Mouse (Mus musculus): Measurements from ENCODE around the gene Cenpf. TPM values are rescaled to one million over a fixed set of nuclear protein-coding genes. Genes with fewer than 3 reads are reported as not detected.

Cenpf gene
- polyA plus RNA-seq, 1 experiment from 2014 or later = 56.3 TPM

DNA sequence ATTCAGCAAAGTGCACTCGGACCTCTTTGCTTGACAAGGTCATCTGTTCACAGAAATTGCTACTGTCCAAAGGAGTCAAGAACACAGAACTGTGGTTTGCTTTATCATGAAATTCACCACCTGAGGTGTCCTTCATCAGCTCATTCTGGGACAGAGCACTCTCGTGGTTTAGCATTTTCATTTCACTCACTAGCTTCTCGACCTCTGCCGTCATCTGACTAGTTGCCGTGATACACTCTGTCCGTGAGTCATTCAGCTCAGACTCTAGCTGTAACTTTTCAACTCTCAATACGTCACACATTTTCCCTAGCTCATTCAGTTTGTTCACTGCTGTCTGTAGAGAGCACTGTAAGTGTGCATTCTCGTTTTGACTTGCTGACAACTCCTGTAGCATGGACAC lies 30.5 kb downstream of the Cenpf start:
- Histone ChIP-seq H3K9me3 (no peaks in the 10 kb centered on the region), H3K4me2 (replicated peaks) (no peak overlapping the region), H3K4me3 (no peak overlapping the region), H3K9ac (replicated peaks) (no peak overlapping the region), H3K36me3 (peaks cover 28% of the 10 kb centered on the region), H3K4me1 (no peaks in the 10 kb centered on the region), H3K27me3 (no peaks in the 10 kb centered on the region), H3K27ac (replicated peaks) (no peak overlapping the region)
- 88% methylated on average over 8 of the region's 8 CpGs for WGBS
- no peak for ATAC-seq (replicated peaks)

DNA sequence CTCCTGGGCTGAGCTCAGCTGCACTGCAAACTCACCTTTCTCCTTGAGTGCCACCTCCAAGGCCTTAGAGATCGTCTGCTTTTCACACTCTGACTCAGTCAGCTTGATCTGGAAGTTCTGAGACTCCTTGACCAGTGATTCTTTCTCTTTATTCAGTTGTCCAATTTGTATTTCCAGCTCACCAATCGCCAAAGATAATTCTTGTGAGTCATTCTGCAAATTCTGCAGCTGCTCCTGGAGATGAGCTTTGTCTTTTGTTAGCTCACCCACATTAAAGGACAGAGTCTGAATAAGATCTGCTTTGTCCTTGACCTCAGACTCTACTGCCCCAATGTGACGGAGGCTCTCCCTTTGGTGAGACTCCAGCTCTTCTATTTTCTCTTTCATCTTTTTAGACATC lies 34.1 kb downstream of the Cenpf start:
- 91% methylated on average over 3 of the region's 3 CpGs for WGBS
- Histone ChIP-seq H3K36me3 (peaks cover 29% of the 10 kb centered on the region), H3K4me1 (no peaks in the 10 kb centered on the region), H3K9ac (replicated peaks) (no peak overlapping the region), H3K27me3 (no peaks in the 10 kb centered on the region), H3K27ac (replicated peaks) (no peak overlapping the region), H3K4me2 (replicated peaks) (no peak overlapping the region), H3K9me3 (no peaks in the 10 kb centered on the region), H3K4me3 (no peak overlapping the region)
- ATAC-seq (replicated peaks) = no peak

DNA sequence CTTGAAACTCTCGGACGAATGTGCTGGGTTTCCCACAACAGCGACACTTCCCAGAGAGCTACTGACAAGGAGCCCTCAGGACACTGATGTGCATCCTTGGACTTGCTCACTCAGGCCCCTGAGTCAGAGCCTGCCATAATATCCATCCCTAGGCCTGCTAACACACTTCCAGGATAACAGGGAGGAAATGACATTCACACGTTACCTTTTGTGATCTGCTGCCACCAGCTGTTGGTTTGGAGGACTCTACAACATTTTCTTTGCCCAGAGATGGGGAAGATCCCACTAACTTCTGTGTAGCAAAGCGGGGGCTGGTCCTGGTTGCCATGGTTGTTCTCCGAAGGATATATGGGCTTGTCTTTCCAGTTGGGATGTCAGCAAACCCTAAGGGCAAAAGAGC lies 41.3 kb downstream of the Cenpf start:
- no peak overlapping the region for H3K4me2 ChIP-seq (replicated peaks)
- peaks cover 3% of the 10 kb centered on the region; the same call in 1 of the 2 replicates for H3K36me3 ChIP-seq
- 86% methylated on average over 6 of the region's 6 CpGs for WGBS
- H3K4me1 ChIP-seq = peaks cover 13% of the 10 kb centered on the region
- no peak overlapping the region for H3K27ac ChIP-seq (replicated peaks)
- H3K9me3 ChIP-seq = no peaks in the 10 kb centered on the region
- no peak overlapping the region for H3K4me3 ChIP-seq
- no peak for ATAC-seq (replicated peaks)
- H3K9ac ChIP-seq (replicated peaks) = no peak overlapping the region
- no peaks in the 10 kb centered on the region for H3K27me3 ChIP-seq

DNA sequence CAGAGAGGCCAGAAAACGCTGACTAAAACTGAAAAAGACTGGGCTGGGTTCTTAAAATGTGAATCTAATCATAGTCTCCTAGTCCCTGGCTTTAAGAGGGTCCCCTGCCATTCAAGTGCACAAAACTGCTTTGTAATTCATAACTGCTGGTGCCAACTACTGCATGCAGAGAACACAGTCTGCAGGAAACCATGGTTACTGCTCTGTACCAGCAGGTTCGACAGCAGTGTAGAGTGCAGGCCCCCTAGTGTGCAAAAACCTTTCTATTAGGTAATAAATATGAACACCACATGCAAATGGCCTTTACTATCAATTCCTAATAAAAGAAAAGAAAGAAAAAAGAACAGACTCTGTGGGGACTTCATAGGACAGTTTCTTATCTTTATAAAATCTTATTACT lies 42.5 kb downstream of the Cenpf start:
- Histone ChIP-seq H3K36me3 (peaks cover 3% of the 10 kb centered on the region; the same call in 1 of the 2 replicates), H3K27ac (replicated peaks) (peak overlapping the region; percentile 84), H3K4me3 (no peak overlapping the region), H3K9ac (replicated peaks) (no peak overlapping the region), H3K4me2 (replicated peaks) (no peak overlapping the region), H3K9me3 (no peaks in the 10 kb centered on the region), H3K4me1 (peaks cover 13% of the 10 kb centered on the region), H3K27me3 (no peaks in the 10 kb centered on the region)
- 13% methylated on average over 2 of the region's 2 CpGs for WGBS
- peak; percentile 96 for ATAC-seq (replicated peaks)

DNA sequence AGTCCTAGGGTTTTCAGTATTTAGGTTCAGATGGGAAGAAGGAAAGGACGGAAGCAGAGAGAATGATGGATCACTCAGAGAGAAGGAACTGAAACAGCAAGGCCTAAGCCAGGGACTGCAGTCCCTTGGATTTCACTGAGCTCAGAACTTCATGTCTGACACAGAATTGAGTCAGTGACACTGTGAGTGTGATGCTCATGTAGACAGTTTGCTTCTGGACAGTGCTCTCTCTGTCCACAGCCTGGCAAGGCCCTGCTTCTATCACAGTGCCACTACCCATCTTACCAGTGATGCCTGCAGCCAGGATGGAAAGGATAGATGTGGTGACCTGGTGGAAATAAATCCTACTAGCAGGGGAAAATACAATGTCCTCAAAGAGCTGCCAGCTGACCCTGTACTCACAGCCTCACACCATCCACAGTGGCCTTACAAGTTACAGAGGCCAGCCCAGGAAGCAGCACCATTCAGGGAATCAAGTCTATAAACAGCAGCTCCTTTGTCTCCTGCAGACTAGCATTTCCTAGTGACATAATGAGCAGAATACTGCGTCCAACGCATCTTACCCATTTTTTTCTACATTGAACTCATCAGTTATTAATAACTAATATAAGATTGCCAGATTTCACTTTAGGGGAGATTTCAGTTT lies 43.1 kb downstream of the Cenpf start:
- H3K27ac ChIP-seq (replicated peaks) = peak overlapping the region; percentile 84
- H3K4me1 ChIP-seq = peaks cover 13% of the 10 kb centered on the region
- peak; percentile 81 for ATAC-seq (replicated peaks)
- H3K9me3 ChIP-seq = no peaks in the 10 kb centered on the region
- H3K4me3 ChIP-seq = no peak overlapping the region
- 47% methylated on average over 3 of the region's 3 CpGs for WGBS
- H3K9ac ChIP-seq (replicated peaks) = no peak overlapping the region; the same call in 1 of the 2 replicates
- H3K4me2 ChIP-seq (replicated peaks) = no peak overlapping the region
- peaks cover 3% of the 10 kb centered on the region; the same call in 1 of the 2 replicates for H3K36me3 ChIP-seq
- no peaks in the 10 kb centered on the region for H3K27me3 ChIP-seq

DNA sequence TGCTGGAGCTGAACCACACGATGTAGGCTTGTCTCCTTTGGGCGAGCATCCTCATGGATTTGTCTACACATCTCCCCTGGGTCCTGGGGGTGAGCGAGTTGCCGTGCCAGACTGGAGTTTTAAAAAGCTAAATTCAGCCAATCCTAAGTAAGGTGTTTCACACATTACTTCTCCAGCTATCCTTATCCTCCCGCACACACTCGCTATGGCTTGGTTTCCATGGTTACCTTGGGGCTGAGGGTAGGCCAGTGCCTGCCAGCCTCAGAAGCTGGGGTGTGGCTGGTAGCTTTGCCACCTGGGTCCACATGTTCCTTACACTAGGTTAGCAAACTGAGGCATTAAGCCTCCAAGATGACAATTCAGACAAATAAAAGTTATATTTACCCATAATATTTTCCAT lies 48.3 kb downstream of the Cenpf start:
- WGBS = 76% methylated on average over 6 of the region's 6 CpGs
- H3K9me3 ChIP-seq = no peaks in the 10 kb centered on the region
- H3K36me3 ChIP-seq = no peaks in the 10 kb centered on the region
- H3K4me3 ChIP-seq = no peak overlapping the region
- H3K27me3 ChIP-seq = no peaks in the 10 kb centered on the region
- no peak overlapping the region for H3K9ac ChIP-seq (replicated peaks)
- no peak overlapping the region for H3K4me2 ChIP-seq (replicated peaks)
- peaks cover 4% of the 10 kb centered on the region for H3K4me1 ChIP-seq
- ATAC-seq (replicated peaks) = no peak
- no peak overlapping the region for H3K27ac ChIP-seq (replicated peaks)

DNA sequence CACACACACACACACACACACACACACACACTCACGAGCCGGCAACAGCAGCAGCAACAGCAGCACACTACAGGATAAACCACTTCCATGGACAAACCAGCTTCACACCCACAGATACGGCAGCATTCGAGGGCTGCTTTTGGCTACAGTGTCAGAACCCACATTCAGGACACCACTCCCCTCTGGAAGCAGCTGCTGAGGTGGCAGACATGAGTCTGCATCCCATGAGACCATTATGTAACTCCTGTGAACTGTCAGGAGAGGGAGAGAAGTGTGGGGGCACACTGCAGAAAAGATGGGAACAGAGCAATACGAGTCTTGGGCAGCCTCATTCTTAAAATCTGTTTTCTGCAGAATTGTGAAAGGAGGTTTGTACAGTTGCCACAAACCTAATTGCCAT lies 54.1 kb downstream of the Cenpf start:
- ATAC-seq (replicated peaks) = no peak
- no peaks in the 10 kb centered on the region for H3K27me3 ChIP-seq
- no peaks in the 10 kb centered on the region for H3K9me3 ChIP-seq
- H3K4me2 ChIP-seq (replicated peaks) = no peak overlapping the region
- no peak overlapping the region for H3K4me3 ChIP-seq
- 83% methylated on average over 5 of the region's 5 CpGs for WGBS
- no peak overlapping the region for H3K27ac ChIP-seq (replicated peaks)
- no peak overlapping the region for H3K9ac ChIP-seq (replicated peaks)
- H3K4me1 ChIP-seq = peaks cover 8% of the 10 kb centered on the region; the same call in 1 of the 2 replicates
- no peaks in the 10 kb centered on the region for H3K36me3 ChIP-seq

DNA sequence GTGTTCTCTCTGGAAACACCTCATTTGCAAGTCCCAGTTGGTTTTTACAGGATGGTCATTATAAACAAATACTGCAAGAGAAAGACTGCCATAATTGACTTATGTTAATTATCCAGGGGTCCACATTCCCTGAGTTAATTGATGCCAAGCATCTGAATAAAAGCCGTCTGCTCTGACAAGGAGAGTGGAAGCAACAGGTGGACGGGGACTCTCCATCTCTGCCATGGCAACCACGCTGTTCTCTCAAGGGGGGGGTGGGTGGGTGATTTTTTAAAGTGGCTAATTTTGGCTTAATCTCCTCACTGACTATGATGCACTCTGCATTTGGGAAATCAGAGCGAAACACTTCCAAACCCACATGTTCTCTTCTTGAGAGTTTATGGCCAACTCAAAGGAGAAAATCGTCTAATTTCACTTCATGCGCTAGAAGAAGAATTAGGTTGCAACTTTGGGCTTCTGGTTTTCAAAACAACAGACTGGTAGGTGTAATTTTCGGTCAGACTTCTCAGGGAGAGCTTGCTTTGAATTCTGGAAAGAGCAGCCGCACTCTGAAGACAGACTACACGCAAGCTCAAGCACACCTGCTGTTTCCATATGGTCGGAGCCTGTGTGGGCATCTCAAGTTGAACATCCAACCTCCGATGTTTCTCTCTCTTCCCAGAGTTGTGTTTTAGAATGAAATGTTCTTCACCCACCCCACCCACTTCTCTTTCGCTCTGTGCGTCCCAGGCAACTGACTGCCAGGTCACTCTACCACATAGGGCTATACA lies 55.8 kb downstream of the Cenpf start:
- Histone ChIP-seq H3K36me3 (no peaks in the 10 kb centered on the region), H3K9ac (replicated peaks) (no peak overlapping the region), H3K4me1 (peaks cover 8% of the 10 kb centered on the region; the same call in 1 of the 2 replicates), H3K4me2 (replicated peaks) (no peak overlapping the region), H3K27me3 (no peaks in the 10 kb centered on the region), H3K27ac (replicated peaks) (no peak overlapping the region), H3K4me3 (no peak overlapping the region), H3K9me3 (no peaks in the 10 kb centered on the region)
- no peak for ATAC-seq (replicated peaks)
- WGBS = 58% methylated on average over 13 of the region's 13 CpGs

DNA sequence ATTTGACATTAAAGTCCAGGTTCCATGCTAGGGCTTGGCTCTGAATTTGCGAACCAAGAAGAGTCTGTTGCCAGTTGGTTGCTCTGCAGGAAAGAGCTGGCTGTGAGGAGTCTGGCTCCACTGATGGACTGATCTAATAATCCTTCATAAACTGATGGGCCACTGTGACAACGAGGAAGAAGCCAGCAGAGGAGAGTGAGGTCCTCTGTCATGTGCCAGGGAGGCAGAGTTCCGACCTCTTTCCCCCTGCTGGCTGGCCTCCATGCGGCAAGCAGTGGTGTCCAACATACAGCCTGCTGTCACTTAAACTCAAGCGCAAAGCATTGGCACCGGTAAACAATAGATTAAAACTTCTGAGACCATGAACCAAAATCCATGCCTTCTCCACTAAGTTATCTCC lies 57.9 kb downstream of the Cenpf start:
- Histone ChIP-seq H3K4me2 (replicated peaks) (no peak overlapping the region), H3K4me1 (peaks cover 8% of the 10 kb centered on the region; the same call in 1 of the 2 replicates), H3K9ac (replicated peaks) (no peak overlapping the region), H3K4me3 (no peak overlapping the region), H3K9me3 (no peaks in the 10 kb centered on the region), H3K27ac (replicated peaks) (no peak overlapping the region), H3K36me3 (no peaks in the 10 kb centered on the region), H3K27me3 (no peaks in the 10 kb centered on the region)
- WGBS = 76% methylated on average over 6 of the region's 6 CpGs
- no peak for ATAC-seq (replicated peaks)

DNA sequence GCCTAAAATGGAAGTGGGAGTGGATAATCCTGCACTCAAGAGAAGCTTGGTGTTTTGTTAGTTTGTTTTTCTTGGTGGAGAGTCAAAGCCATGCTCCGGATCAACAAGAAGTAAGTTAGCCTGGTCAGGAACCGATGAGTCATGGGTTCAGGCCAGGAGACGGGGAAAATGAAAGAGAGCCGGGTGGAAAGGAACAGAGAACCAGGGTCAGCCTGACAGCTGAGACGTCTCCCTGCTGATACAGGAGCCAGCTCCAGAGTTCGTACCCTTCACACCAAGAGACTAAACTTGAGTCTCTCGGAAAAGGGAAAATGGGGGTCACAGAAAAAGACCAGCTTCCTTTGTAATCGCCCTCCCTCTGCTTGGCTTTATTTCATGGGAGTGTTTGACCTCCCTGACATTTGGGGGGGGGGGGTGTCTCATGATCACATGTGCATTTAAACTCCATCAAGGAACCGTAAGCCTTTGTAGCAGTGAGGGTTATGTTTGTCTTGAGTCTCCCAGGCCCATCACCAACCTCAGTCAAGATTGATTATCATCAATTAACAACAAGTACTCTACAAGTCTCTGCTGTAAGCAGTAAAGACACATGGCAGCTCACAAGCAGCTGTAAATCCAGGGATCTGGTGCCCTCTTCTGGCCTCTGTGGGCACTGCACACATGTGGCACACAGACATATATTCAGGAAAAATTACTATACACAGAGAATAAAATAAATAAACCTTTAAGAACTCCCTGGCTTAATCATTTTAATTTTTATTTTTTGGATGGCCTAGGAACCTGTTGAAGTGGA lies 59.7 kb downstream of the Cenpf start:
- no peak overlapping the region for H3K4me2 ChIP-seq (replicated peaks)
- H3K4me1 ChIP-seq = peaks cover 8% of the 10 kb centered on the region; the same call in 1 of the 2 replicates
- no peaks in the 10 kb centered on the region for H3K36me3 ChIP-seq
- no peaks in the 10 kb centered on the region for H3K9me3 ChIP-seq
- no peak overlapping the region for H3K4me3 ChIP-seq
- no peak for ATAC-seq (replicated peaks)
- no peak overlapping the region for H3K9ac ChIP-seq (replicated peaks)
- no peaks in the 10 kb centered on the region for H3K27me3 ChIP-seq
- no peak overlapping the region for H3K27ac ChIP-seq (replicated peaks)
- WGBS = 84% methylated on average over 9 of the region's 9 CpGs

DNA sequence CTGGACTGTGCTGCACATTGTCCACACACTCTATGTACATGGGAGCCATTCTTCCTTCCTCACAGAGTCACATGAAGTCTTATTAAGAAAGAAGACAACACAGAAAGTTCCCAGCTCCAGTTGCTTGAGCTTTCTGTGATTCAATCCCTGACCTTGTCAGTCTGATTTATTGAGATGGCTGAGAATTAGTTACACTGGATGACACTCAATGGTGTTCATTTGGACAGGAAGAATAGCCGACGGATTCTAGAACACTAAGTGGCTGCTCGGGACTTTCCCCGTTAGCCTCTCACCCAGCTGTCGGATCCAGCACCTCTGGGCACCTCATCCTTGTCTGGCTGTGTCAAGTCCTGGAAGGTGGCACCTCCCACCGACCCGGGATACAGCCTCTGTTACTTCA lies 63.1 kb downstream of the Cenpf start:
- Histone ChIP-seq H3K27ac (replicated peaks) (no peak overlapping the region), H3K4me3 (no peak overlapping the region), H3K4me1 (no peaks in the 10 kb centered on the region), H3K4me2 (replicated peaks) (no peak overlapping the region), H3K9me3 (no peaks in the 10 kb centered on the region), H3K9ac (replicated peaks) (no peak overlapping the region), H3K36me3 (no peaks in the 10 kb centered on the region), H3K27me3 (no peaks in the 10 kb centered on the region)
- ATAC-seq (replicated peaks) = no peak
- 78% methylated on average over 7 of the region's 7 CpGs for WGBS
